Mouse (Mus musculus) left cerebral cortex, adult 8-10 months (tissue): ENCODE results near the gene Supt3. TPM values are rescaled to one million over a fixed set of nuclear protein-coding genes. Genes with fewer than 3 reads are reported as not detected.

ENCODE experiments used
- DNase-seq, 2 experiments: peaks; one replicate each; pipeline ENCODE4 v3.0.0; 2022; ENCODE audit warnings: low spot score in 2 of 2
- total RNA-seq, 4 experiments: library from RNA; stranded (reverse); gene quantifications; 2 replicates each; pipeline ENCODE4 v1.2.4; 2022

Gene Supt3
- total RNA-seq, 4 experiments from 2014 or later = 14.4 to 18.0 (median 16.6) TPM

DNA sequence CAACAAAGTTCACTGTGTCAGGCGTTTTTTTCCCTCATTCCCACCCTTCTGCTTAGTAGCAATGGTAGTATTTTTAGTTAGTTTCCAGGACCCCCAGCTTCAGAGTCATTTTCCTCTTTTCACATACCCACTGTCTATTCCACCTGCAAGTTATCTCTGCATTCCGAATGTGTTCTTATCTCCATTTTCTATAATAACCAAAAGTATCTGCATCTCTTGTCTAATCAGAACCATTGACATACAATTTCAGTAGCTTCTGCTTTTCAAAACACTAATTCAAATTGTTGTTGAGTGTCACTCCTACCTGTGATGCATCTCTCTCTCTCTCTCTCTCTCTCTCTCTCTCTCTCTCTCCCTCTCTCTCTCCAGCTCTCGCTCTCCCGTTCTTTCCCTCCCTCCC lies 3.4 kb downstream of the Supt3 start:
- no peak for DNase-seq

DNA sequence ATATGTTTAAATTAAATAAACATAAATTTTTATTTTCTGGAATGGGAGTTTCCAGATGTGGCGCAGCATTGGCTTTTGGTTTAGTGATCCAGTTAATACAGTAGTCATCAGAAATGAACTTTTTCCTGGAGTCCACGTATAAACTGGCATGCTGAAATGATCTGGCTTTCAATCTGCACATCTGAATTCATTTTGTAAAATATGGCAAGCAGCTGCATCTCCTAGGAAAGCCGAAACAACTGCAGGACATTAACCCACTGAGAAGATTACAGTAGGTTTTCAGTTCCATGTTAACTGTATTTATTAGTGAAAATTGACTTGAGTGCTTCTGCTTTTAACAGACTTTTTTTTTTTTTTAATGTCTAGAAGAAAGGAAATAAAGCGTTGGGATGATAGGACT lies 5.4 kb downstream of the Supt3 start:
- DNase-seq = no peak

DNA sequence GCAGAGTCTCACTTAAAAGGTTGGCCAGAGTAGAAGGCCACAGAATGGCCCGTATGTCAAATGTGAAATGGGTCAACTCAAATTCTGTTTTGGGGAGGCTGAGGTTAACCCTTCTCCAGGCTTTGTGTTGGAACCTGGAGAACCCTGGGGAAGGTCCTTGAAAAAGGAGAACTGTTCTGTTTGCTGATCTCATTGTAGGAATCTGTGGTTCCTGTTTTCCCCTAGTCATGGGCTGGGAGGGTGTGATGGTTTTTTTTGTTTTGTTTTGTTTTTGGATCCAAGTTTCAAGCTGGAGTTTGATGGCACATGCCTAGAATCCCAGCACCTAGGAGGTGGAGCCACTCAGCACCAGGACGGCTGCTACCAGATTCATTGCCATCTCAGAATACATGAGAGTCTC lies 6.2 kb downstream of the Supt3 start:
- no peak for DNase-seq

DNA sequence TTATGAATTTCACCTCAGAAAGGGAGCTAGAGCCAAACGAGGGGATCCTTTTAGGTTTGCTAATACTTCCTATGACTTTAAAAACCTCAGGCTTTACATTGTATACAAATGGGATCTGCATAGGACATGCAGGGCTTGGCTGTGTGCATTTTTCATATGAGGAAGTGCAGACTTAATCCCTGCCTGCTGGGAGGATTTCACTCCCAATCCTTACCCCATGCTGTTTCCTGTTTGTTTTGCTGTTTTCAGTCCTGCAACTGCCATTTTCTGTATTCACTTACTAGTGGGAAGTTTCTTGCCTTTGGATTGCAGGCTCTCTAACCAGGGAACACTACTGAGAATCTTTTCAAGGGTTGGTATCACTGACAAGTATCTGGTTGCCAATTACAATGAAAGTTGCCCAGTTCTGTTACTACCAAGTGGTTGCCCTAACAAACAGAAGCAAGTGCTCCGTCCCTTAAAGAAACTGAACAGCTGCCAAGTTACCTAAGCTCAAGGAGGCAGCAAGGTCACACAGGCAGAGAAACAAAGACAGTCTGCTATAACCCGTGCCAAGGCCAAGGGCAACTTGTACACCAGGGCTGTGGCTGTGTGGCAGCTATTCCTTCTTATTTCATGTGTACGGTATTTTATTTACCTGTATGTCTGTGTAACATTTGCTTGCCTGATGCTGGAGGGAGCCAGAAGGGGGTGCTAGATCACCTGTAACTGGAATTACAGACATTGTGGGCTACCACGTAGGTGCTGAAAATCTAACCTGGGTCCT lies 12.2 kb downstream of the Supt3 start:
- DNase-seq = no peak

DNA sequence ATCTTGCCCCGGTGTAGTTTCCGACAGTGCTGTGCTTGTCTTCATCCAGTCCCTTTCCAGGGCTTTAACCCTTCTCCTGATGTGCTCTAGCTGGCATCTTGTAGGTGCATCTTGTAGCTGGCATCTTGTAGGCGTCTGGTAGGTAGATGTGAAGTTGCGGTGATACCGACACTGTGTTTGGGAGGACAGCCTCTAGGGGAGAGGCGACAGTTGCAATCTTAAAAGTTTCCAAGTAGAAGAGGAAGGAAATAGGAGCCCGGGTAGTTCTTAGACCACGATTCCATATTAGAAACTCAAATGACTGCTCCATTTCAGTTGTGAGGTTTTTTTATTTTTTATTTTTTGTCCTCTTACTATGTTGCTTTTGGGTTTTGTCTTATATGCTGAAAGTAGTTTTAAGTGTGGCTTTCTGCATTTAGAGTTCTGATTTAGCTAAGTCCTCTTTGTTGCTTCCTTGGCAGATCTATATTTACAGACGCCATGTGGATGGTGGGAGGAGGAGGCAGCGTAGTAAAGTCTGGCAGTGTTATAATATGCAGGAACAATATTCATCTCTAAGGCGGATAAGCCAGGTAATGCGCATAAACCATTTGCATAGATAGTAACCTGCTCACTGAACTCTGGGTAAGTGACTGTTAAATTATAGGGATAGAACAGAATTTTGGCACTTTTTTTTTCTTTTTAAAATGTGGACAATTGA lies 15.4 kb downstream of the Supt3 start:
- DNase-seq = peak in 1 of 2 experiments; percentile 51

DNA sequence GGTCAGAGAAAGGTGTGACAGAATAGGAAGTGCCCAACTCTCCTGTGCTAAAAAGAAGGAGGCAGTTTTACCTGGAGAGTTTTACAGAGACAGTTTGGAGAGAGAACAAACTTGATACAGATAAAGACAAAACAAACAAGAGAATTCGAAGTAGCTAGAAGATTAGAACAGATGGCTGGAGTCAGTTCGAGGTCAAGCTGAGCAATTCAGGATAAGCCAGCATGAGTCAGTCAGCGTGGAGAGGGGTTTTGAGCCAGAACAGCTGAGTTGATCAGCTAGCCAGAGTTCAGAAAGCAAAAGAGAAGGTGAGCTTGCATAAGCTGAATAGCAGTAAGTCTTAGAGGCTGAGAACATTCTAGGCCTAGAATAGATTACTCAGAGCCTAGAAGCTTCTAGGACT lies 20.4 kb downstream of the Supt3 start:
- no peak for DNase-seq

DNA sequence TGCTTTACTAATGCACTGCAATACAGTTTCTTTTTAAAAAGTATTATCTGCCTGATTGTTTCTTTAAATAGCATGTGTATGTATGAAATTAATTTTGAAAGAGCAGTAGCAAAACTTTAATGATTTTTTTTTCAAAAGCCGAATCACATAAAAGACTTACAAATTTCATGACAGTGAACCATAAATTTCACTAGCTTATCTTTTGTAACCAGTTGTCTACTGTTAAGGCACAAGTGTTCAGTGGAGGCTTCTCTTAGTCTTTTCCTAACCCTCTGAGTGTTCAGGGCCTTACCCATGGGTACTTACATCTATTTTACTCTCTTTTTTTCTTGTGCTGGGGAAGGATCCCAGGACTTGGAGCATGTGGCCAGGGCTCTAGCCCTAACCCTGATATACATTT lies 30.1 kb downstream of the Supt3 start:
- no peak for DNase-seq

DNA sequence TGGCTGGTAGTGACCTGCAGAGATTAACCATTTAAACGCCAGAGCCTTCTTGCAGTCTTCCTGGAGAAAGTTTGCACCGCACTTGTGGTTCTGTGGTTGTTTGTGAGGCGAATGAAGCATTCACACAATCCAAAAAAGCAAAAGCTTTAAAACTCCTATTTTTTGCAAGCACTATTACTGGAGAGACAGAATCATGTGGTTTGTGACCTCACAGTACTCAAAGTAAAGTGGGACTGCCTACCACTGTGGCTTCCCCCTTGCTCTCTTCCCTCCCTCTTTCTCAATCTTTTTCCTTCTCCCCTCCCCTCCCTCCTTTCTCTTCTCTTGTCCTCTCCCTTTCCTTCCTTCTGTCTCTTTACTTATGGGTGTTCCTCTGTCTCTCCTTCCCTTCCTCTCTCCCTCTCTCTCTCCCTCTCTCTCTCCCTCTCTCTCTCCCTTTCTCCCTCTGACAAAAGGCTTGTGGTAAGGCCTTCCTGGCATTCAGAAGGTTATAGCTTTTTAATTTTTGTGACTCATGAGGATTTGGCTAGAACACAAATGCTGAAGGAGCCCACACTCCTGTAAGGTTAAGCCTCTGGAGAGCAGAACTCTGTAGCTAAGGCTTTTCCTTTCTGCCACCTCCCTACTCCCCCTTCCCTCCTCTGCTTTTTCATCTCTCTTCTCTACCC lies 37.7 kb downstream of the Supt3 start, which contains the start of gene Runx2:
Gene Runx2, minus strand, starts transcription at position 290 of the 668 bp plus-strand sequence.
- no peak for DNase-seq

DNA sequence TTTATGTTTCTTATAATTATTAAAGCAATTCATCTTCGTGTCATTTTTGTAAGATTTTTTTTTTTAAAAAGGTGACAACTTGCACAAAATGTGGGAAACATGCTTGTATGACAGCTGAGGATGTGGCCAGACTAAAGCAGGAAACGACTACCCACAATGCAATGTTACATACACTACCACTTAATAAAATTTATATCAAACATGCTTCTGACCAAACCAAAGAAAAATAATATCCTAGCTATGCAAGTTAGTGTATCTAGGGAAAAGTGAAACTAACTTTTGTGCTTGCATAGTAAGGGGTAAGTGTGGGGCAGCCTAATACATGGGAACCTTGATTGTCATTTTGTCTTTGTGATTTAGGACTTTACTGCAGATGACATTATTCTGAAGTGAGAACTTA lies 41.9 kb downstream of the Supt3 start:
- no peak for DNase-seq

DNA sequence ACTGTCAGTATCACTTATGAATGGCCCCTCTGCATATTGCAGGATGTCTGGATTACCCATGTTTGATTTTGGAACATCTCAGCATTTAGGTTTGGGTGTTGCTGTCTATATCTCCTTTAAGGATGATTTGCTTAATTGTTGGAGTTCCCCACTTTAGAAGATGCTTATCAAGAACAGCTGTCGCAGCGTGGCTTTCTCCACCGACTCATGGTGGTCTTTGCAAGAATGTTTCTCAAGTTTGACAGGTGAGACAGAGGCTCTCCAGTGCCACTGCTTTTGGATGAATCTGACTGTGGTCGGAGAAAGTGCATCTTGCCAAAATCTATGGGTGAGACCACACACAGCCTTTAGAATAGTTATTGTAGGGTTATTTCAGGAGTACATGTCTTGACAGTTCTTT lies 42.9 kb downstream of the Supt3 start:
- DNase-seq = no peak

DNA sequence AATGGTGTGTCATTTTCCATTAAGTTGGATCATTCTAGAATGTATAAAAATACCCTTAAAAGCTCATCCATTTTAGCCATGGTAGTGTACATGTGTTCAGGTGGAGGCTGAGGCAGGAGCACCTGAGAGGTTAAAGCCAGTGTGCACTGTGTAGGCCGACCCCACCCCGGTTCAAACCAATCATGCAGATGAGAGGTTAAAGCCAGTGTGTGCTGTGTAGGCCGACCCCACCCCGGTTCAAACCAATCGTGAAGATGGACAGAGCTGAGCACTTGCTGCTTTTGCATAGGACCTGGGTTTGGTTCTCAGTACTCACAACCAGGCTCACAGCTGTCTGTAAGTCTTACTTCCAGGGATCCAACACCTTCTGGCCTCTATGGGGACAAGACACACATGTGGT lies 45.0 kb downstream of the Supt3 start:
- DNase-seq = no peak

DNA sequence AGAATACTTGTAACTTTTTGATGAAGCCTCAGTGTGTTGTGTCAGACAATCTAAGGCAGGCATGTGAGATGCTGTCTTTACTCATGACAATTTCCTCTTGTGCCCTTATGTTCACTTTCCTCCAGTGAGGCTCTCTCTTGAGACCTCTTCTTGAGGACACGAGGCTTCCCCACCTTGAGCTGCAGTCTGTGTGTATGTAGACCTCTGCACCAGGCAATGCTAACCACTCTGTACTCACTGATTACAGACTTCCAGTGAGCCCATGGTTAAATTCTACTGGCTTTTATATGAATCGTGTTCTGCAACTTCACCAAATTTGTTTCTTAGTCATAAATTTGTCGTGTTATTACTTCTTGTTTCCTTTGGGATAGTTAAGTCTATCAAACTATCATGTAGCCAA lies 50.2 kb downstream of the Supt3 start:
- no peak for DNase-seq

DNA sequence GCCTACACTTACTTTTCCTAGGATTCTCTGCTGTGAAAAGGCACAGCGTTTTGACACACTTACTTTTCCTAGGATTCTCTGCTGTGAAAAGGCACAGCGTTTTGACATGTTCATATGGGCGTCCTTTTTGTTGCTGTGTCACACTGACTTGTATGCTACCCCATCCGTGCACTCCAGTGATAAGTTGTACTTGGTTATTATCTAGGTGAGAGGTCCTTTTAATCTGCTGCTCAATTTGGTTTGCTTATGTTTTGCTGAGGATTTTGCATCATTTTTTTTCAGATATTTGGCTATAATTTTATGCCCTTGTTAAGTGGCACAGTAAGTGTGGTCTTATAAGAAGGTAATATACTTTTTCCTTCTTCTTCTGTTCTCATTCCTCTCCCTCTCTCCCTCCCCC lies 51.0 kb downstream of the Supt3 start:
- DNase-seq = no peak

DNA sequence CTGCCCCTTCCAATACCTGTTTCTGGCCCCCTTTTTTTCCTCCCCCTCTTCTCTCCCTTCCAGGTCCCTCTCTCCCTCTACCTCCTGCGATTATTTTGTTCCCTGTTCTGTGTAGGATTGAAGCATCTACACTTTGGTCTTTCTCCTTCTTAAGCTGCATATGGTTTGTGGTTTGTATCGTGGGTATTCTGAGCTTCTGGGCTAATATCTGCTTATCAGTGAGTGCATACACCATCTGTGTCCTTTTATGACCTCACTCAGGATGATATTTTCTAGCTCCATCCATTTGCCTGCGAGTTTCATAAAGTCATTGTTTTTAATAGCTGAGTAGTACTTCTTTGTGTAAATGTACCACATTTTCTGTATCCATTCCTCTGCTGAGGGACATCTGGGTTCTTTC lies 52.6 kb downstream of the Supt3 start:
- DNase-seq = no peak

DNA sequence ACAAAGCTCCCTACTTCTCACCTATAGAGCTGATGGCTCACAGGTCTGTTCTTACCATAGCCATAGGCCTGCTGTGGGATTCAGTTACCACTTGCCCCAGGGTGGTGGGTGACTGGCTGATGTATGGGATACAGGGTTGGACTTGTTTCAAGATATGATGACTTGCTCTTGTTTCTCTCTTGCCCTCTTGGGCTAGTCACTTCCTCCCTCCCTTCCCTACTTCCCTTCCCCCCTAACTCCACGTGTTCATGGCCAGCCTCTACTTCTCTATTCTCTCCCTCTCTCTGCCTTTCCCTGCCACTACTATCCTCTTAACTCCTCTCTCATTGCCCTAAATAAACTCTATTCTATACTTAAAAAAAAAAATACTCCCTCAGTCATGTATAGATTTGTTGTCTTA lies 54.2 kb downstream of the Supt3 start:
- no peak for DNase-seq

DNA sequence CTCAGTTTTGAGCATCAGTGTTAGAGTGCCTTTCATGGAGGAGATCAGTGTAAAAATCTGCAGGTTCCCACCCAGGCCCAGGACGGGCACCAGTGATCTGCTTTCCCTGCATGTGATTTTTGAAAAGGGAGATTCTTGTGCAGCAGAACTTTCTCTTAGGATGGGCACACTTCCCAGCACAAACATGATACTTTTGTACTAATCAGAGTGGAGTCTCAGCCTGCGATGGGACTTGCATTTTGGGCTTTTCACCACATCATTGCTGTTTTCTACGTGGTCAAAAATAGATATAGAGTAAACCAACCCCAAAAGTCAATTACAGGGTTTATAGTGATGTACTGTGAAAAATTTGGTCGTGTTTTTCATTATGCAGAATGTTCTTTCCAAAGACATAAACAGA lies 65.2 kb downstream of the Supt3 start:
- no peak for DNase-seq

DNA sequence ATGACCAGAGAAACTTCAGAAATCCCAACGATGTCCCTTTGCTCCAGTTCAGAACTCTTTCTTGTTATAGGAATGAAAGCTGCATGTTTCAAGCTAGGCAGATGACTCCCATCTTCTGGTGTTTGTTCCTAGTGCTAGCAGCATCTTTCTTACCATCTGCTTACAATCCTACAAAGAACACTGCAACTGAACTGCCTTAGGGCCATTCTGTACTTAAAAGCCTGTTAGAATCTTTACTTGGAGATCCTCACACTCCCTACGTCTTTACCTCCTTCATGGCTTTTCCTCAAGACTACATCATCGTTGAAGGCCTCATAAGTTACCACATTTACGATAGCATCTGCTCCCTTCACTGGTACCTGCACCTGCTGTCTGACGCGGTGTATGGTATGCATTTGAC lies 86.2 kb downstream of the Supt3 start:
- DNase-seq = no peak

DNA sequence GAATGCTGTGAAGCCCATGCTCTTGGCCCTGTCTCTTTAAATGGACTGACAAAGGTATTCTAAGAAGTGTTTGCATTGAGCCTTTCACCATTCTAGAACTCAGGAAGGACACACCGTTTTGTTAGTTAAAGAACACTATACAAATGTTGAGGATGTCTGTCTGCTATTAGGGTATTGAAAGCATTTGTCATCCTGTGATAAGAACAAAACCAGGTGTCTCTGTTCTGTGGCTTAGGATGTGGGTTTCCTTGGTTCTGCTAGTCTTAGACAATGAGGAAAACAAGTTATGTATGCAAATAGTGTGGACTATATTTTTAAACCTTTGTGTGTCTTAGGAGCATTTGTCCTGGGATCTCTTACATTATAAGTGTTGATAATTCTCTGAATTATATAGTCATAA lies 116.6 kb downstream of the Supt3 start:
- no peak for DNase-seq

DNA sequence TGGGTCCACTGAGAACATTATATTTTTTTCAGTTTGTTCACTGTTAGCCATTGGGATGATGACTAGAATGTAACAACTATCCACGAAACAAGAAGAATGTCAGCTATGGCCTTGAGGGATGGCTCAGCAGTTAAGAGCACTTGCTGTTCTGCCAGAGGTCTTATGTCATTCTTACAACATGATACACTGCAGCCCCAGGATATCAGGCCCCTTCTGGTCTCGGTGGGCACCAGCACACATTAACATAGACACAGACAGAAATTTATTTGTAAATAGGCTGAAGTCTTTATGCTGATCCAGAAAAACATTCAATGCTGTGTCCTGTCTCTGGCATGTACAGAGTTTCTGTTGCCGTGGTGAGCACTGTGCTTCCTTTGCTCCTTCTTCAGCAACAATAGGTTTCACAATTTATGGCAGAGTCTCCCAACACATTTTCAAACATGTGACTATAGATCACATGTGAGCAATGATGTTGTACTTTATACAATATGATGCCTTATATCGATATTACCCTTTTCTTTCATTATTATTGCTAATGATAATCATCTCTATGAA lies 166.7 kb downstream of the Supt3 start:
- DNase-seq = no peak

DNA sequence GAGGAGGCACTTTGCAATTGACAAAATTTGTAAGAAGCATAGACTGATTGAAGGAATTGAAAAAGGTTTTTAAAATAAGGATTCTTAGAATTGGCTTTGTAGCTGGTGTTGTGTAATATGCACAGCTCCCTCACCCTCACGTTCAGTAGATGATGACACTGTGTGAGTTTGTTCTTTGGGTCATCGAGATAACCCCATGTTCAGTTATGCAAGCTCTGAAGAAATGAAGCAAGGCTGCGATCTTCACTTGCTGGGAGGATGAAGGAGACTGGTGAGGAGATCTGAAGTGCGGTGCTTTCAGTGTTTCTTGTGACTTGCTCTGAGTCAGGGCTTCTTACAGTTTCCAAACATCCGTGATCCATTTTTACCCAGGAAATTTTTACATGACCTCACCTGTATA lies 168.4 kb downstream of the Supt3 start:
- DNase-seq = no peak

DNA sequence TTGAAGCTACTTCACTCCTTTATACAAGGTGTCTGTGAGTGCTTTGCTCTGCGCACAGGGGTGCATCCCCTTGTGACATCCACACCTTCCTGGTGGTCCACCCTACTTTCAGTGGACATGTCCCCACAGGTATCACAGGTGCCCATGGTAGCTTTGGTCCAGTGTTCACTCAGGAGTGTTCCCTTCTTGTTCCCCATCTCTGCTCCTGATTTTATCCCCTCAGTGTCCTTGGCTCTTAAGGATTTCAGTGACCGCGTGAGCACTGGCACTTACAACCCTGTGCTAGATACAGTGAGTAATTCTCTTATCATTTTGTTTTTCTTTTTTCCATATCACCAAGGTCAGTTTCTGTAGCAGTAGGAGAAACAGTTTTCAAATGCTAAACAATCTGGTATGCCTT lies 171.4 kb downstream of the Supt3 start:
- DNase-seq = no peak

DNA sequence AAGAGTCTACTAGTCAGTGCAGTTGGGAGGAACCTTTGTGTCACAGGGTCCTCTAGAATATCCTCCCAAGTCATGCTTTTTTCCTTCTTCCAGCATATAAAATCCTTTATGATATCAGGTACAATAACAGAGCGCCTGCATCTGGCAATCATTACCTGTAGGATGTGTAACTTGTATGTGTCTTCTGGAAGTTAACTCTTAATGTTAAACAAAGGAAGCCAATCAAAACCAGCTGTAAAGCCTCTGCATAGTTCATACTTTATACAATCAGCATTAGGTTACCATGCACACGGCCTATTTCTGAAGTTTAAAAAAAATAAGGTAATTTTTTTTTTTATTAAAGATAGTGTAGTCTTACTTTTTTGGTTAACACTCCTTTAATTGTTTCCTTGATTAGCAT lies 179.7 kb downstream of the Supt3 start:
- DNase-seq = no peak
